Mouse (Mus musculus): ENCODE results near the gene Negr1.
A peak's percentile ranks its signal among the peaks of the same experiment; 100 is the strongest.

Gene Negr1

DNA sequence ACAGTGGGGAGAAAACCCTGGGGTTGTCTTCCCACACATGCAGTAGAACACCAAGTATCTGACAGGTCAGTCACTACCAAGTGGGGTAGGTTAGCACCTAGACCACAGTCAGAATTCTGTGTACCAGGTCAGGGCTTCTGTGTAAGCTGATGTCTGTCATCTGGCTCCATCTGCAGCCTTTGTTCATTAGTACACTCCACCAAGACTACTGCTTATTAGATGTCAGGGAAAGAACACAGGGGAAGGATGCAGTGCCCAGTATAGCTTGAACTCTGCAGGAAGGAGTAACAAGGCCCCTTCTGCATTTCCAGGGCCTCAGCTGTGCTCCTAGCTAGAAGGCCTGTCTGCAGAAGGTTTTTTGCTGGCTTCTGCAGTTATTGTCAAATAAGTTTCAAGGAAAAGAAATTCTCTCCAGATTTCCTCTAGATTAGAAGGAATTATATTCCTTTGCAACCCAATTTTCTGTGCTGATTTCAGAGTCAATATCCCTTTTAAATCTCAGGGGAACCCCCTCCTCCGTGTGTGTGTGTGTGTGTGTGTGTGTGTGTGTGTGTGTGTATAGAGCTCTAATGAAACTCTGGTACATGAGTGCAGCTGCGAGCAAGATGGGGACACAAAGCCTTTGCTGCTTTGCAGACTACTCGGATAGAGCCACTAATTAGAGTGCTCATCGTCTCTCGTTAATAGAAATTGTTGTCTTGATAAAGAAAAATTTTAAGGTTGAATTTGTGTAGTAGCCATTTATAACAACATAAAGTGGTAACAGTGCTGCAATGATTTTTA is 654.5 kb downstream of the Negr1 start:
- DNase-seq (ENCODE audit: low spot score), result no peak

- no peak for DNase-seq (ENCODE audit: low spot score)
Observed at GRCm38 (mm10) chr3:157217794-157218193, 656.2 kb downstream of the Negr1 start.

GRCm38 (mm10) chr3:157224920-157225319 is 663.3 kb downstream of the Negr1 start:
- no peak for DNase-seq (ENCODE audit: low spot score)

DNA sequence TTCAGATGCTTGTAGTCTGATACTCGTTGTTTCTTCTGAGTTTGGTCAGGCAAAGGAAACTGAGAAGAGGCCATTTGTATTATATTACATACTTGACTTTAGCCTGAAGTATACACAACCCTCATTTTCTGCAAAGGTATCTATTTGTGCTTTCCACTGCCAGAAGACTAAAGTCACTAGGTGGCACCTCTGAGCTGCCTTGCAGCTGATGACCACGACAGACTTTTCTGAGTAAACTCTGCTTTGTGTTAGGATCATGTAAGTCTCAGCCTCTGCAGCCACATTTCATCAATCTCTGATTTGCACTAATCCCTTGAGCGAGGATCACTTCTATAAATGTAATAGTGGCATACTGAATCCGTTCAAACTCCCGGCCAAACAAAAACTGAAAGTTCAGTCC is 671.1 kb downstream of the Negr1 start:
- peak; percentile 65 for DNase-seq (ENCODE audit: low spot score)

GRCm38 (mm10) chr3:157240240-157240639 is 678.6 kb downstream of the Negr1 start:
- DNase-seq (ENCODE audit: low spot score), result no peak

GRCm38 (mm10) chr3:157255446-157255845 is 693.9 kb downstream of the Negr1 start:
- no peak for DNase-seq (ENCODE audit: low spot score)

DNA sequence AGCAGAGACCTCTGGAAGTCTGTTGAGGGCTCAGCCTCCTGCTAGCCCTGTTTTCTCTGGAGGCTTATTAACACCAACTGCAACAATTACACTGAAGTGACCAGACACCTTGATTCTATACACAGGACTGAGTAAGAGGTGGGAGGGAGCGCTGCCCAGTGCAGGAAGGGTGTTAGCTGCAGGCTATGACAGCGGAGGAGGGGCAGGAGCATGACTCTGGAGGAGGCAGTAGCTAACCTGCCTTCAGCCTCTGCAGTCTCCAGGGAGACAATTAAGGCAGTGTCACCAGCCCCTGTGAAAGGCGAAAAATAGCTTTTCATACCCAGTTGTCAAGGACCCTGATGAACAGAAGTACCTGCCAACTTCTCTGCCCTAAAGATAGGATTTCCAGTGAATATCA is 694.3 kb downstream of the Negr1 start:
- DNase-seq (ENCODE audit: low spot score), result no peak

DNA sequence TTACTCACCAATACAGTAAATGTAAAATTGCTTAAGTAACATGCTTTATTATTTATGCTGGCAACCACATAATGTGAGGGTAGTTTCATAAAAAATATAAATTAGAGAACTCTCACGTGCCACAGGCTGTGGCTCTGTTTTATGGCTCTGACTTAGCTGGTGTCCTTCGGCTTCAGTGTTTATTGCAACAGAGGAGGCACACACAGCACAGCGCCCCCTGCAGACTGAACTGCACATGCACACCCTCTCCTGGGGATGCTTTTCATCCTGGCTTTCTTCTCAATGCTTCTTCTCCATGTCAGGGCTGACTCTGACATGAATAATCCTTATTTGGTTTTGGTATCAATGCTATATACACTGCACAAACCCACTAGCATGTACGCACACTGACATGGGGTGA is 707.1 kb downstream of the Negr1 start:
- no peak for DNase-seq (ENCODE audit: low spot score)

GRCm38 (mm10) chr3:157272379-157272778 is 710.8 kb downstream of the Negr1 start:
- DNase-seq (ENCODE audit: low spot score), result no peak

- DNase-seq (ENCODE audit: low spot score), result no peak
Observed at GRCm38 (mm10) chr3:157274143-157274542, 712.5 kb downstream of the Negr1 start.

GRCm38 (mm10) chr3:157279717-157280116 is 718.1 kb downstream of the Negr1 start:
- DNase-seq (ENCODE audit: low spot score), result no peak

DNA sequence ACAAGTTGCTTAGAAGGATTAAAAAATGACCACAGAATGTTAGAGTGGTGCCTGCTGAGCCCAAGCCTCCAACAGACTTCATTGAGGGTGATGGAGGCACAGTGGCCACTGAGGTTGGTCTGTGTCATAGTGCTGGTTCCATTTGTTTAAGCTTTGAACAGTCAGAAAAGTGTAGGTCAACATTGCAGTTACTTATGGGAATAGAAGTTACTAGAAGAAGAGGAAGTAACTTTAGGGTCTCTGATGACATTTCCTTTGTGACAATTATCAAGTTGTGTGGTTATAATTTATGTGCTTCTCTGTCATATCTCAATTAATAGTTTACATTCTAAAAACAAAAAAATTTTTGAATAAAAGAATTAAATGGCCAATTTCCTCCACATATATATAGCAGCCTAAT is 719.7 kb downstream of the Negr1 start:
- no peak for DNase-seq (ENCODE audit: low spot score)

GRCm38 (mm10) chr3:157291286-157291685 is 729.7 kb downstream of the Negr1 start:
- no peak for DNase-seq (ENCODE audit: low spot score)

- DNase-seq (ENCODE audit: low spot score), result no peak
Observed at GRCm38 (mm10) chr3:157297216-157297615, 735.6 kb downstream of the Negr1 start.

- no peak for DNase-seq (ENCODE audit: low spot score)
Observed at GRCm38 (mm10) chr3:157303430-157304116, 742.0 kb downstream of the Negr1 start.

GRCm38 (mm10) chr3:157321081-157321573 is 759.5 kb downstream of the Negr1 start:
- no peak for DNase-seq (ENCODE audit: low spot score)

DNA sequence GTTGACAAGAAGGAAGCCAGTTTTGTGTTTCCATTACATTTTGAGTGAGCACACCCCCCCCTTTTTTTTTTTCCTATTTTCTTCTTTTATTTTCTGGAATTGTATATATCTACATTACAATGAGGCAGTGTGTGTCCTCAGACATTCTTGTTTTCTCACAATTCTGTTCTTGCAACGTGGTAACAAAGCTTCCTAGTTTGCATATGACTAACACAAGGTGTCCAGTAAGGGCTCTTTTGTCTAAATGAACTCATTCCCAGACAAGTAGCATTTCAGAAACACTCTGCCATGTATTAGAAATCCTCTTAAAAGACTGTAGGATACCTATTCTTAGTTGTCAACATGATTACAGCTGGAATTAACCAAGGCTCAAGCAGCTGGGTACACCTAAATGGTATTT is 760.2 kb downstream of the Negr1 start:
- DNase-seq (ENCODE audit: low spot score), result no peak

- no peak for DNase-seq (ENCODE audit: low spot score)
Observed at GRCm38 (mm10) chr3:157334169-157334568, 772.6 kb downstream of the Negr1 start.

DNA sequence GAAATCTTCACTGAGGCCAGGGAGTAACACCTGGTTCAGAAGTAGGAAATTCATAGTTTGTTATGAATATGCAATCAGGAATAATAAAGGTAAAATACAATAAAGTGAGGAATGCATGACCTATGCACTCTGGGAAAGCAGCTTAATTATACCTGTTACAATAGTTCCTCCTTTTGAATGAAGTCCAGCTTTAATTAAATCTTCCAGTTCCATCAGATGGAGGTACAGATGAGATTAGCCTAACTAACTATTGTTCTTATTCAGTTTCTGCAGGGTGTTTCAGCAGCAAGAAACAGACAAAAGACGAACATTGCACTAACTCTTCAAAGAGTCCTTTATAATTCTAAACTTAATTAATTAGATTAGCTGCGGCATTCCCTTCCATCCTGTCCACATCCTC is 787.9 kb downstream of the Negr1 start:
- no peak for DNase-seq (ENCODE audit: low spot score)

- no peak for DNase-seq (ENCODE audit: low spot score)
Observed at GRCm38 (mm10) chr3:157358905-157359304, 797.3 kb downstream of the Negr1 start.

DNA sequence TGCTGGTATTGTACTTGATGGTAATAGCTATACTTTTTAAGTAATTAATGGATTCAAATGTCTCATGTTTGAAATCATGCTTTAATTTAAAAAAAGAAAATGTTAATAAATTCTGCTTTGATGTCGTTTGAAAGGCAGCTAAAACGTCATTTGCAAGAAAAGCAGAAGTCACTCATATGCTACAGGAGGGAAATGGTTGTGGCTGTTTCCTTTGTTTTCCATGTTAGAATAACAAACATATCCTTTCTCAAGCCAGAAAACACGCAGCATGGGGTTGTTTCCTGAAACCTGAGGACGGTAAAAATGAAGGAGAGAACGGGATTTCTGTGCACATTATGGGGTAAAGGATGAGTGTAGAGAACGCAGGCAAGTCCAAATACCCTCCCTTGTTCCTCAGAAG is 798.2 kb downstream of the Negr1 start:
- no peak for DNase-seq (ENCODE audit: low spot score)

Measured in layer of hippocampus, adult 11-12 months (tissue).